Mouse (Mus musculus): ENCODE measurements around the gene Ndufc2.

DNA sequence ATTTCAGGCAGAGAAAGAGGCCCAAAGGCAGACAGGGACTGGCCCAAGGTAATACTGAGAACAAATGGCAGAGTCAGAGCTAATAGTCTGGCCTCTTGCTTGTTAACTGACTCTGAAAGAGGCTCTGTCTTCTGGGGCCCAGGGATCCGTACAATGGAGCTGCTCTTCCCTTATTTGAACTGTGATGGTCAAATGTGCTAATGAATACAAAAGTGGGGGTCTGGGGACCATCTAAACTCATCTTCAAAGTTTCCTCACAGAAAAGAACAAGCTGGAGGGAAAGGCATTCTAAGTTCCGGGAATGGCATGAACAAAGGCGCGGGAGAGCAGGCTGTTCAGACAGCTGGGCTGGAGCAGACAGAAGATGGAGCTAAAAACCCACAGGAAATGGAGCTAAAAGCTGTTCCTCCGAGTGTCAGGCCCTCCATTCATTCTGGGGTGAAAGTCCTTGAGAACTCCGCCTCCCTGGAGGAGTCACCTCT lies 47.3 kb downstream of the Ndufc2 start:
- TF ChIP-seq CTCF (IDR thresholded peaks at IDR 0.05; ENCODE audit: low read depth) (0 out of 2 replicates have a peak, but pooled peaks have one; percentile 19), EP300 (IDR thresholded peaks at IDR 0.05; ENCODE audit: low read depth) (no peak)

All from liver, postnatal 0 days (tissue).